Mouse (Mus musculus) right cerebral cortex, postnatal 10 days (tissue): ENCODE results near the gene Eef1akmt4.
"Not testable (repeated sequence)": the region's sequence is repeated elsewhere in the genome, so short reads cannot be mapped to it uniquely, and the experiment has no call there.

ENCODE experiments used
- DNase-seq, 2 experiments: peaks; one replicate each; pipeline ENCODE4 v3.0.0; 2021; ENCODE audit warnings: low spot score in 2 of 2

Eef1akmt4 gene

DNA sequence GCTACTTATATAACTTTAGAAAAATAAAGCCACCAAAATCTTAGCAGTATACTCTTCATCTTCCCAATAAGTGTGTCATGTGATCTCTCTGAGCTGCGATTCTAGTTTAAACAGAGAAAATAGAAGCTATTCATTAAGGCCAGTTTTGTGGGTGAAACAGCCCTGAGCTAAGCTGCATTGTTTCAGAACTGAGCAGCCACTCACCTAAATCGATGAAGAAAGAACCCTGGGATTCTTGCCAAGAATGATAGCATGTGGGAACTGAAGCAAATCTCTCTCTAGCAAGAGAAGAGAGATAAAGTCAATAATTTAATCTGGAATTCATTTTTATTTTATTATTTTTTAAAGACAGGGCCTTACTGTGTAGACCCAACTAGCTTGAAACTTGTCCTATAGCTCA is 11.8 kb downstream of the Eef1akmt4 start:
- DNase-seq: no peak

DNA sequence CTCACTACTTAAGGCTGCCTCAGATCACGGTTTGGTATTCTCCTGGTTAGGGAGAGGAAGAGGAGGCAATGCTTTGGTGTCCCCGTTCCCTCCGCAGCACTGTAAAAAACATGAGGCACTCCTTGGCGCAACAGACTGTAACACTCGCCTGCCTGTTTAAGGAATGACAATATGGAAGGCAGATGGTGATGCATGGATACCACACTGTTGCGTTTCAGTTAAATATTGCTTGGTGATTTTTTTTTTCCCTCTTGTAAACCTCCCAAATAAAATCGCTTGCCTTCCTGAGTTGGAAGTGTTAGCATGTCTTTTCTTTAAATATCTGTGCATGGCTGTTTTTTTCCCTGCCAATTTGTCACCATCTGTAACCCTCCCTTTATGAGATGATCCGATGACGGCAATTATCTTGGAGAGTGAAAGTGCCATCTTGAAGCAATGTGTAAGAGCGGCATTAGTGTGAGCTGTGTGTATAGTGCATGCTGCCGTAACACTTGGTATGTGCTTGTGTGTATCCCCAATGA is 17.5 kb downstream of the Eef1akmt4 start:
- peak; percentile 60 to 82 for DNase-seq

DNA sequence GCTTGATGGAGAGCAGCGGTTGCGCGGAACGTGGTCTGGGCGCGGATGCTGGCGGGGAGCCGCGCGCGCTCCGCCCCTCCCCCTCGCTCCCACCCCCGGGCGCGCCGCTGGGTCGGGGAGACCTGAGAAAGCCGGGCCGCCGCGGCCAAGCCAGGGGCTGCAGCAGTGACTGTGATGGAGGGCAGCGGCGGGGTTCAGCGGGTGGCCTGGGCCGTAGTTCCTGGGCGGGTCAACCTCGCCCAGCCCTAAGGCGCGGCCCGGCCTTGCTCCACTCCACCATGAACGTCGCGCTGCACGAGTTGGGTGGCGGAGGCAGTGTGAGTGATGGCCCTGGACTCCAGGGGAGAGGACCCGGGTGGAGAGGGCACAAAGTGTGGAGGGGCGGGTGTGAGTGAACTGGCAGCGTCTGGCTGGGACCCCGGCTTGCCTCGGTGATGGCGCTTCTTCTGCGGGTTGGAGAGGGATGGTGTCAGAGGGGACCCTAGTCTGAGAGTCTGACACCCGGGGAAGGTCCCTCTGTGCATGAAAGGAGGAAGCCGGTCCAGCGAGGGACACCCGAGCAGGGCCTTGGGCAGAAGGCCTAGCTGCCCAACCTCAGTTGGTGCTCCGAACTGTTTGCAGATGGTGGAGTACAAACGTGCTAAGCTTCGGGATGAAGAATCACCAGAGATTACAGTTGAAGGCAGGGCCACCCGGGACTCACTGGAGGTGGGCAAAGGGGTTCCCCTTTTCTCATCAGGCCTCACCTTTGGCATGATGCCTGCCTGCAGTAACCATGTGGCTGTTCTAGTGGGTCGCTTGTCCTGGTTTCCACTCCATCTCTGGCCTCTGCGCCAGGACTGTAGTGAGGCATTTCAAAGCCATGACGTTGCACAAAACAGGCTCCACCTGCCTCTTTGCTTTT is 18.6 kb downstream of the Eef1akmt4 start, which contains the start of gene Ece2:
Gene Ece2 (plus strand): TSS at position 98 of the 904 bp plus-strand sequence.
- peak; percentile 61 to 71 for DNase-seq

DNA sequence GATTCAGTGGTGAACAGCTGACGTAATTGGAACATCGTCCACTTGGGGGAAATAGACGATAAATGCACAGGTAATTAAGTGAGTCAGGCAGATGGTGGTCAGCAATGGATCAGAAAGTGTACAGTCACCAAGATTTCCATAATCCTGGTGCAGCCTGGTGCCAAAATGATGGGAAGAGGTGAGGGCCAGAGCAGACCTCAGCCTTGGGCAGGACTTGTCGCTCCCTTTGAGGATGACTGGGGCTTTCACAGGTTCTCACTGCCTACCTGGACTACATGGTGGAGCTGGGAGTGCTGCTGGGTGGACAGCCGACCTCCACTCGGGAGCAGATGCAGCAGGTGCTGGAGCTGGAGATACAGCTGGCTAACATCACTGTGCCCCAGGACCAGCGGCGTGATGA is 26.0 kb downstream of the Eef1akmt4 start:
- no peak for DNase-seq

DNA sequence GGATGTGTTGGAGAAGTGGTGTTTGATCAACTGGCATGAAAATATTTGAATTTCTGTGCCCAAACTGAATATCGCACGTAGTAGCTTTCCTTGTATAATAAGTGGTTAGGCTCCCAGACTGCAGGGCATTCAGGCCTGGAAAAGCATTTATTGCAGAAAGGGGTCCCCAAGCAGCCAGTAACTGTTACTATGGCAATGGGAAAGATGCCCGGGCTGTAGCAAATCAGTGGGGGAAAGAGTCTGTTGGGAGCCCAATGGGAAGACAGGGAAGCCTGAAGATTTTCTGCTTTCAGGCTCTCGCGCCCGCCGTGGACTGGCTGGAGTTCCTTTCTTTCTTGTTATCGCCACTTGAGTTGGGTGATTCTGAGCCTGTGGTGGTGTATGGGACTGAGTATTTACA is 27.0 kb downstream of the Eef1akmt4 start:
- DNase-seq: peak; percentile 90 to 91

DNA sequence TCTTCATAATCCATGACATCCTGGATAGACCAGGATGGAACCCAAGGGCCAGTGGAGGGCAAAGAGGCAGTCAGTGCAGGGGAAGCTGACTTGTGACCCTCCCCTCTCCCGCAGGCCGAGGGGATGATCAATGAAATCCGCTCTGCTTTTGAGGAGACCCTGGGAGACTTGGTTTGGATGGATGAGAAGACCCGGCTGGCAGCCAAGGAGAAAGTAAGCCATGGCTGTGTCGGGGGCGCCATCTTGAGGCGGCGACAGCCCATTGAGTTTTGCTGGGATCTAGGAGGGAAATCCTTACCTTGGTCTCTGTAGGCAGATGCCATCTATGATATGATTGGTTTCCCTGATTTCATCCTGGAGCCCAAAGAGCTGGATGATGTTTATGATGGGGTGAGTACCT is 30.8 kb downstream of the Eef1akmt4 start:
- peak; percentile 86 to 91 for DNase-seq

DNA sequence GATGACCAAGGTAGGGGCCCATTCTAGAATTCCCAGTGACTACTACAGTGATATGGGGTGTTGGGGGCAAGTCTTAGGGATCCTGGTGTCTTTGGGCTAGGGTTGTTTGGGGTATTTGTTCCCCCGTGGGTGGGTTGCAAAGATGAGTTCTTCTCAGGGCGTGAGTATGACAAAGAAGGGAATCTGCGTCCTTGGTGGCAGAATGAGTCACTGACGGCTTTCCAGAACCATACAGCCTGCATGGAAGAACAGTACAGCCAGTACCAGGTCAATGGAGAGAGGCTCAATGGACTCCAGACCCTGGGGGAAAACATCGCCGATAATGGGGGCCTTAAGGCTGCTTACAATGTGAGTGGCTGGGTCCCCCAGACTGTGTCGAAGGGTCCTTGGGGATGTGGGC is 32.5 kb downstream of the Eef1akmt4 start:
- DNase-seq: no peak

DNA sequence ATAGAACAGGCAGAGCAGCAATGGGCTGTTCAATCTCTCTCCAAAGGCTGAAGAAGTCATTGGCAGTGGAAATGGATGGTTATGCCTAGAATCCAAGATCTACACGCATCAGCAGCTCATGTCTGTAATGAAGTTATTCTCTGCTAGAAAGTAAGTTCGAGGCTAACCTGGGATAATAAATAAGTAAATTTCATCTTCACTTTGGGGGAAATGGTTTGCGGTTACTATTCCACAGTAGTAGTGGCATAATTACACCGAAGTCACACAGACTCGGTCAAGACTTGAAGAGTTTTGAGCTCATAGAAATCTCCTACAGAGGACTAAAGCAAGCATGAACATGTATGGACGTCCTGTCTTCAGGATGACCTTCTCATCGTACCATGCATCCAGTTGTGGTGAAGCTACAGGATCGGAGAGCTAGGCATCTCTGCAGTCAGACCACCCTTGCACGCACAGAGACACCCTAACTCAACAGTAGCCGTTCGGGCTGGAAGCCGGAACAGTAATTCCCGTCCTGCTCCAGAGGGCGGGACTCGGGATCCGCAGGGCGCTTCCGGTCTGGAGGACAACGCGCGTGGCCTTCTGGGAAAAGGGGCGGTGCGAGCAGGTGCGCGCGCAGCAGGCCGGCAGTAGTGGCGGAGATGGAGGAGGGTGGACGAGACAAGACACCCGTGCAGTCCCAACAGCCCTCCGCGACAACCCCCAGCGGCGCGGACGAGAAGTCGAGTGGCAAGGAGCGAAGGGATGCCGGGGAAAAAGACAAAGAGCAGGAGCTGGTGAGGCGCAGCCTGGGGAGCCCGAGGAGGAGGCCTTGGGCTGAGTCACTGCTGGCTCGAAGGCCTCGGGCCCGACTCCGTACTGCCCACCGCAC is 39.9 kb downstream of the Eef1akmt4 start, which contains the start of gene Psmd2:
Gene Psmd2 (plus strand): TSS at position 577 of the 871 bp plus-strand sequence.
- DNase-seq: peak; percentile 97 to 98

DNA sequence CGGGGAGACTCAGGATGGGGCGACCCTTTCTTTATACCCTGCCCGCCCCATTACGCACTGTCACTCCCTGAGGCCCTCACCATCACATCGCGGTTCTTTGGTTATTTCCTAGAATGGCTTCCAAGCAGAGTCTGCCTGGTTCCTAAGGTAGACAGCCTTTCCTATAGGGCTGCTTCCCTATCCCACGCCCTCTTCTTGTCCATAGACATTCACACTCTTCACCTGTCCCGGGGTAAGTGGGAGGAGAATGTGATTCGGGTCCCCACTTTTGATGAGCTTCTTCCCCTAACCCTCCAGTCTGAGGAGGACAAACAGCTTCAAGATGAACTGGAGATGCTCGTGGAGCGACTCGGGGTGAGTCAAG is 40.5 kb downstream of the Eef1akmt4 start:
- no peak for DNase-seq

DNA sequence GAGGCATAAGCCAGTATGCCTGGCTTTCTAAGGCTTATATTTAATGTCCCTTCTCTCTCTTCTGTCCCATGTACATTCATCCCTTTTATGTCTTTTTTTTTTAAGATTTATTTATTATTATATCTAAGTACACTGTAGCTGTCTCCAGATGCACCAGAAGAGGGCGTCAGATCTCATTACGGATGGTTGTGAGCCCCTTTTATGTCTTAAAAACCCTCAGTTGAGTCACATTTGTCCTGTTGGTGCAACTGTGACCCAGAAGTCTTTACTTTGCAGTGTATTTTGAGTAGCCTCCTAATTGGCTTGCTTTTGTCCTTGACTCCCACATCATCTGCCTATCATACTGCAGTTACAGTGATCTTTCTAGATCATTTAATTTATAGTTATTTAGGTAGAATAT is 41.9 kb downstream of the Eef1akmt4 start:
- no peak for DNase-seq

DNA sequence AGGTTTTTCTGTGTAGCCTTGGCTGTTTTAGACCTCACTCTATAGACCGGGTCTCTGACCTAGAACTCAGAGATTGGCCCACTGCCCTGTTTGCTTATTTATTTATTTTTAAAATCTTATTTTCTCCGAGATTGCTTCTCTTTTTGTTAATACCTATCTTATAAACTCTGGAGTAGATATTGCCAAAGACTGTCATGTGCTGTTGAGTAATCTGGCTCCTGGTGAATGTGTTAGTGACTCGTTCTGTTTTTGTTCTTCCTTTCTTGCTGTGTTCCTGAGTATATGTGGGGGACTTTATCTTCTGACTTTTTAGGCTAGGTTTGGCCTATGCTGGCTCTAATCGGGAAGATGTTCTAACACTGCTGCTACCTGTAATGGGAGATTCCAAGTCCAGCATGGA is 46.3 kb downstream of the Eef1akmt4 start:
- no peak for DNase-seq

DNA sequence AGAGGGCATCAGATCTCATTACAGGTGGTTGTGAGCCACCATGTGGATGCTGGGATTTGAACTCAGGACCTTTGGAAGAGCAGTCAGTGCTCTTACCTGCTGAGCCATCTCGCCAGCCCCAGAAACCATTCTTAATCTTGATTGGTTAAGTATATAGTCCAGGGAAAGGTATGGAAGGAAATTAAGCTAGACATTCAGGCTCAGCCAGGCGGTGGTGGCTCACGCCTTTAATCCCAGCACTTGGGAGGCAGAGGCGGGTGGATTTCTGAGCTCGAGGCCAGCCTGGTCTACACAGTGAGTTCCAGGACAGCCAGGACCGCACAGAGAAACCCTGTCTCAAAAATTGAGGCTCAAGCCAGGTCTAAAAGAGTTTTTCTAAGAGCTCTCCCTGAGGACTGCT is 56.6 kb downstream of the Eef1akmt4 start, which contains the start of gene Eif4g1:
Gene Eif4g1 (plus strand): TSS at position 301 of the 400 bp plus-strand sequence.
- DNase-seq: not testable (repeated sequence)
